Mouse (Mus musculus) heart, postnatal 0 days (tissue): ENCODE data around the gene Rint1.

Source experiments
- CTCF ChIP-seq: IDR thresholded peaks from 2 replicates; pipeline ENCODE4 v1.5.1; 2016; ENCODE audit warnings: antibody characterized with exemption, control low read depth, low read depth
- EP300 ChIP-seq: IDR thresholded peaks from 2 replicates; pipeline ENCODE4 v1.6.1; 2016; ENCODE audit warnings: antibody characterized with exemption, low read depth

DNA sequence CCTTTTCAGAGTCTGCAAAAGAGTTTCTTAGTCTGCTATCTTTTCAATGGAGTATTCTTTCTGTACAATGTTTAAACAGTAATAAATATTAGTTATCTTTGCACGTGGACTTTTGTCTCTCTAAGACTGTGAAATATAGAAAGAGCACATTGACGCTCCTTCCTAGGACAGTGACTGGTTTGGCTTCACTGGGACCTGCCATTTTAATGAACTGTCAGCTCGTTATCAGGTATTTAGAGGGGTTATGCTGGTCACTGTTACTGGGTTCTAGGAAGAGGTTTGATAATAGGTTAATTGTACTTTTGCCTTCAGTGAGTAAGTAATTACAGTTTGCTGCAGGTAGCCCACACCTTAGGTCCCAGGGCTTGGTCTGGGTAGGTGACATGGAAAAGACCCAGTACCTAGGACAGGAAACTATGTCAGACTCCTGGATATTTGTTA is 899 bp downstream of the Rint1 start:
- TF ChIP-seq CTCF: no peak
- TF ChIP-seq EP300: no peak
